Mouse (Mus musculus): ENCODE measurements at regions not wholly inside any gene's neighbourhood (a gene's known extent, or its start where the extent isn't known, plus 50 kb on each side); places are given as distances from the start of the nearest gene placed in this dataset.

DNA sequence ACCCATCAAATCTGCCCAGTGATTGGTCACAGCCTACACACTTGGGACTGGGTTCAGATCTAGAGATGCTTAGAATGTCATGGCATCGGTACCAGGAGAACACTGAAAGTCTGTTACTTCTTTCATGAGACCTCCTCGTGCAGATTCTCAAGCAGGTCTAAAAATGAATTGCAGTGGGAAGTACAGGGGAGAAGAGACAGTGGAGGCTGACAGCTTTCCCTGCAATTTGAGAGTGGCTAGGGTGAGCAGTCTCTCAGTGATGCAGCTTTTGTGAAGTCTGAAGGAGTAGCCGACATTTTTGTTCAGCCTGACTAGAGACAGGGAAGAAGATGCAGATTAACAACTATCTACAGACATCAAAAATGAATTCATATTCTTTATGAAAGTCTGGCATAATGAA, 112.5 kb downstream of the Fam198b start:
- no peak for DNase-seq

- DNase-seq: no peak
Measured at GRCm38 (mm10) chr3:80002335-80002734, 118.0 kb downstream of the Fam198b start.

GRCm38 (mm10) chr3:80003300-80004090, 119.2 kb downstream of the Fam198b start:
- no peak for DNase-seq

DNA sequence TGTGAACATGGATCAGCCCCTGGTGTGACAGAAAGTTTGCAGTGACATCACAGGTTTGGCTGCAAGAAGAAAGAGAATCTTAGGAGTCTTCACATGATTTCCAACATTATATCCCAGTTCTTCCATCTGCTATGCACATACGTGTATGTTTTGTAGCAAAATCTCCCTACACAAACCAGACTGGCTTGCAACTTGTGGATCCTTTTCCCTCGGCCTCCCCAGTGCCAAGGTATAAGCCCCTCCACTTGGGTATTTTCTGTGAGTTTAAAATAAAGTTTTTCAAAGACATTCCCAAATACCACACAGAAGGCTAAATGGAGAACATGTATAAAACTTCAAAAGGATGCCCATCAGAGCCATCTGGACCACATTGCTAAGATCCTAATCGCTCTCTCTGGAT, 120.2 kb downstream of the Fam198b start:
- no peak for DNase-seq

DNA sequence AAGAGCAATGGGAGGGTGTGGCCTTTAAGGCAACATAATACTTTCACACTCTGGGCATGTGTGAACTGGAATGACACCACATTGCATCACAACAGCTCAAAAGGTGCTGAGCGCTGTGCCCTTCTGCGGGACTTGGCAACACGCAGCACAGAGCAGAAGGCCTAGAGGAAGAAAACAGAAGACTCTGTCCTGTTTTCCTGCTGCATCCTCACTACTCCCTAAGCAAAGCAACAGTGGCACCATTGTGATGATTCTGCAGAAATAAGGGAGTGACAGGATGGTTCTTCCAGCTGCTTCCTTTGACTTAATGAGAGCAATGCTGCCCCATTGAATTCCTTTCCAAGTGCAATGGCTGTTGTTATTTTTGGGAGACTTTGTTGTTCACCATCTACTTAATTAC, 120.6 kb downstream of the Fam198b start:
- peak; percentile 25 to 62 for DNase-seq

- no peak for DNase-seq
Measured at GRCm38 (mm10) chr3:80005371-80005770, 121.0 kb downstream of the Fam198b start.

- DNase-seq: no peak
Measured at GRCm38 (mm10) chr3:80006263-80006662, 121.9 kb downstream of the Fam198b start.

DNA sequence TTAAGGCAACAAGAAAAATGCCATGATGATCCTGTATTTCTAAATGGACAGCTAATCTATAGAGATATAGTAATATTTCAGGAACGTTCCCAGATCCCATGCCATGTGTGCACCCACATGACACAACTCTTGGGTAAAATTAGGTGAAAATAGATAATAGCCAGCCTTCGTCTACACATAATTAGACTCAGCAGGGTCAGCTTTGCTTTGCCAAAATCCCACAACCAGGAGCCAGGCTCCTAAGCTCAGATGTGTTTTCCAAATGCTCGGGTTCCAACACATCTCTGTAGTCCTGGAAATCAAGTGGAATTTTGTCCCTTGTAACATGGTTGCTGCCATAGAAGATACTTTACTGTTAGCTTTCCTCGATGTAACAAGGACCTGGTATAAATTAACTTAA, 122.7 kb downstream of the Fam198b start:
- DNase-seq: no peak

GRCm38 (mm10) chr3:80009275-80009674, 124.9 kb downstream of the Fam198b start:
- no peak for DNase-seq

DNA sequence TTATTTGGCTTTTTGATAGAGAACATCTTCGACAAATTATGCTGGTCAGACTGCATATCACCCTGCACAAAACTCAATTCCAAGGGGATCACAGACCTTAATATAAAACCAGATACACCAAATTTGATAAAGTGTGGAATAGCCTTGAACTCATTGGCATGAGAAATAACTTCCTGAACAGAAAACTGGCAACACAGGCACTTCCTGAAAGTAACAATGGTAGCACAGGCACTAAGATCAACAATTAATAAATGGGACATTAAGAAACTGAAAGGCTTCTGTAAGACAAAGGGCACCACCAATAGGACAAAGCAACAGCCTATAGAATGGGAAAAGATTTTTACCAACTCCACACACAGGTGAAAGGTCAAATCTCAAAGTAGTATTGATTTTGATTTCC, 141.5 kb downstream of the Fam198b start:
- no peak for DNase-seq

DNA sequence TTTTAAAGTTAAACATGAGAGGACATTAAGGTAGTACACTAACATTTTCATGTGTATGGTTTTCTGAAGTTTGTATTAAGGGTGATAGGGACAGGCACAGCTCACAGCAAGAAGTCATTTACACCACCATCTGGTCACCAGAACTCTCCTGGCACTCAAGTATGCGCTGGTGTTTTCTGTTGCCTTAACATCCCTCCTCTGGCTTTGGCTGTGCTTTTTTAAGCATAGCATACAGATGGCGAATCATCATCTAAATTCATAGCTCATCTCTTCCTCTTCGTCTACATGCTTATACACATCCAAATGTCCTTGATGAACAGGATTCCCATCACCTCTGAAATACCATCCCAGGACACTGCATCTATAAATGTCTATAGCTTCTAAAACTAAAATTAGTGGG, 148.7 kb downstream of the Fam198b start:
- no peak for DNase-seq

DNA sequence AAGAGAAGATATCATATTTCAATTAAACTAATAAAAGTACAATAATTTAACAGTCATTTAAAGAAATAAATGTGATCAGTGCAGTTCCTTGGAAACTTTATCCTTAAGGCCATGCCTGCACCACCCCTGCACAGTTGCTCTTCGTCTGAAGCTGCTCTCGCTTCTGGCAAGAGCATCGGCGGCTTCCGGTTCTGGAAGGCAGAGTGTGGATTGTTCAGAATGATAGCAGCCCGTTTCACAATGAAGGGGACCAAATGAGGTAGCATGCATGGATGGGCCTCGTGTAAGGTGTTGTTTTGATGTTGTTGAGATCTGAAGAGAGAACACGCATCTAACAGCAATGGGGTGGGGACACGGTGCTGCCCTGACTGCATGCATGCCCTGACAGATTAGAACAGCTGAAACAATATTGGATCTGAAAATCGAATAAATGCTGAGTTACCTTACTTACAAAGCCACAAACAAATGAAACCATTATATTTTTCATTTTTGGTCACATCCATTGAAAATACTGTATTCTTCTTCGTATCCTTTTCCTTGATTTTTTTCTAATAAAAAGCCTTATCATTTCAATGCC, 154.3 kb downstream of the Fam198b start:
- peak in 1 of 2 experiments; percentile 38 for DNase-seq

DNA sequence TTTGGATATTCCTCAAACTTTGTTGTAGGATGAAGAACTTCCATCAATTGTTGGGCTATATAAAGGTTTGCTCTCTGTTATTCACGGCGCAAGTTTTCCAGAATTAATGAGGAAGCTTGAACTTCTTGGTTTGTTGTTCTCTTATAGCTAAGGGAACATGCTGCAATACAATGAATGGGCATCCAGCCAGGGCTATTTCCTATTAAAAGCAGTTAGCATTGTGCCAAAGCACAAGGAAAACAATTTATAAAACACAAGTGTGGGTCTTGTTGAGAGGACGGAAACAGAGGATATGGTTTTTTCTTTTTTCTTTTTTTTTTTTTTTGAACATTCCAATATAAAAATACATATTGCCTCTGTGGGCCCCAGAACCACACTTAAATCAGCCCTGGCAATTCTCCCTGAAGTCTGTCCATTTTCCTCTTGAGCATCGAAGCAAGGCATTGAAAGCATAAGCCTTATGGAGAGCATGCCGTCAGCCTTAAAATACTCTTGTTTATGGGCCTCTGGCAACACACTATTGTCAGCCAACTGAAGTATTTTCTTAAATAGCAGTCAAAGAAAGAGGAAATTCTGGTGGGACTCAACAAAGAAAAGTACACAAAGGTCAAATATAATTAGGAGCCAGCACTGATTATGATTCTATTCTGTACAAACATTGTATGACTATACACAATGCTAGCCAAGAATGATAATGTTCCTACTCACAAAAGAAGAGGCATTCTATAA, 158.6 kb downstream of the Fam198b start:
- peak in 1 of 2 experiments; percentile 67 for DNase-seq

GRCm38 (mm10) chr3:80049495-80050225, 165.3 kb downstream of the Fam198b start:
- DNase-seq: no peak

- DNase-seq: no peak
Measured at GRCm38 (mm10) chr3:80050920-80051319, 166.6 kb downstream of the Fam198b start.

DNA sequence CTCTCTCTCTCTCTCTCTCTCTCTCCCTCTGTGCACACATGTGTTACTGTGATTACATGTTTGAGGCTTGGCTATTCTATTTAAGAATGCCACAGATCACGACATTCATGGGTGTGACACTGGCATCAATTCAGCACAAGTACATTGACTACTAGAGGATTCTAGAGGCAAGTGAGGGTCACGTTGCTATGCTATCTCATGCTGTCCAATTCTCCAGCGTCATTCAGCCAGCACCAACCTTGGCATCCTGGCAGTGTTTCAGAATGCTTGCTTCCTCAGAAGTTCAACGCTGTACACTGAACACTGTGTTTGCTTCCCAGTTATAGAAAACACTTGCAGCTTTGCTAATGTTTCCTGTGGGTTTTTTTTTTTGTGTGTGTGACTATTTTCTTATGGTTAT, 167.6 kb downstream of the Fam198b start:
- peak in 1 of 2 experiments; percentile 27 for DNase-seq

DNA sequence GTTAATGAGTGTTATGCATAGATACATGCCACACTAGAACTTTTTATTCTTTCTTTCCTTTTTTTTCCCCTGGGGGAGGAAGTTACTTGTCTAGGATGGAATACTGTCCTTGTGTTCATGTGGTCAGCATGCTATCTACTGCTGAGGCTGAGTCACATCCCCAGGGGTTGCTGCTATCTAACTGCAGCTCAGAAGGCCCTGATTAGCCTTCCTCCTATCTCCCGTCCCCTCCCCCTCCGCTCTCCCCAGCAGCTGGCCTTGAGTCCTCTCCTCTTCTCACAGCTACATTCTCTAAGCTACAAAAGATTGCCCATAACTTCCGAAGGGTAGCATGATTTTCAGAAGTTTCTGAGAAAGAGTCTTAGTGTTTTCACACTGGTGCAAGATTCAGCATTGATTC, 168.5 kb downstream of the Fam198b start:
- DNase-seq: no peak

DNA sequence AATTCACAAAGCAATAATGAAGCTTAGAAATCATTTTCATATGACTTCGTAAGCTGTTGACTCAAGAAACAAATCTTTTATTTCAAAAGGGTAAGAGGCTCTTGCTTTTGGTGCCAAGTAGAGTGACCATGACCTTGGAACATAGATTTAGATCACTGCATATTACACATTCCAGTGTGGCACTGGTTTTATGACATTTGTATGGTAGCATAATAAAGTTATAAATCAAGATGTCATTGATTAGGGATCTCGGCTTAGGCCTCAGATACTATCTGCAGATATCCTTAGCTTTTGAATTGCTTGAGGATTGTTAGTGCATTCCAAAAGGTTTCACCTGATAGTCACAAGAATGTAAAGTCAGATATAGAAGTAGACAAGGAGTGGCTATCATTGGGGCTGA, 169.1 kb downstream of the Fam198b start:
- DNase-seq: no peak

DNA sequence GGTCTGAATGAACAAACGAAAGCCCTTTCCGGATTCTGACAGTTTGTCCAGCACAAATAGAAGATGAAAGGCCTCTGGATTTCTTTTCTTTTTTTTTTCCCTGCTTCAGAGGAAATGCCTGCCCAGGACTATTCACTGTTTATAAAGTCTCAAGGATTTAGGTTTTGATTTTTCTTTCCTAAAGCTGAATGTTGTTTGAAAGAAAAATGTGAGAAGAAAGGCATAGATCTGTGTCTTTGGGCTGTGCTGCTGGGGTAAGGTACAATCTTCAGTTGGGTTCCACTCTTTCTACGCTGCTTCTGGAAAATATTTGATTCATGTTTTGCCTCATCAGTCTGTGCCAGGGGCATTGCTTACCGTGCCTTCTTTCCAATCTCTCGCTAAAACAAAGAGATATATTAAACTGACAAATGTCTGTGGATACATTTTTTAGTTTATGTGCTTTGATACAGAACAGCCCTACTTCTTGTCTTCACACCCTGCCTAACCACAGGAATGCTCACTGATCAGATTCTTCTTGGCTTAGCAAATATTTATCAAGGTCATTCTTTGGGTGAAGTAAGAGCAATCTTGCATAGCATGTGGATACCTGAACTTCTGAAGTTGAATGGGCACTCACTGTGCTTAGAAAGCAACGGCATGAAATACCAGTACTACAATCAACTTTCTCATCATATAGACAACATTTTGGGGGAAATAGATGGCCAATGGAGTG, 172.5 kb downstream of the Fam198b start:
- DNase-seq: no peak

DNA sequence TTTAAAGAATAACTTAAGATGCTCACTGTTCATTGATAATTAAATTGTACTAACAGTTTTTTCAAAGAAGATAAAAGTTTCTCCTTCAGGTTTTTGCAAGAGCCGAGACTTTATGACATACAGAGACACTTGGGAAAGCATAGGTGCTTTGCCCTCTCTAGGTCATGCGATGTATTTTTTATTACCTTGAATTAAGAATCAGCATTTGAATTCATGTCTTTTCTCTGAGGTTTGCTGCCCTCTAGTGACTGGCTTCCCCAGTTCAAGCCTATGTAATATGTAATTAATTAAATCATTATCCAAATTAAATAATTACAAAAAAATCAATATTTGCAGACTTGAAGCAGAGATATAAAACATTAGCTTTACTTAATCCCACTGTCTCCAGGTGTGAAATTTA, 174.4 kb downstream of the Fam198b start:
- peak in 1 of 2 experiments; percentile 65 for DNase-seq

DNA sequence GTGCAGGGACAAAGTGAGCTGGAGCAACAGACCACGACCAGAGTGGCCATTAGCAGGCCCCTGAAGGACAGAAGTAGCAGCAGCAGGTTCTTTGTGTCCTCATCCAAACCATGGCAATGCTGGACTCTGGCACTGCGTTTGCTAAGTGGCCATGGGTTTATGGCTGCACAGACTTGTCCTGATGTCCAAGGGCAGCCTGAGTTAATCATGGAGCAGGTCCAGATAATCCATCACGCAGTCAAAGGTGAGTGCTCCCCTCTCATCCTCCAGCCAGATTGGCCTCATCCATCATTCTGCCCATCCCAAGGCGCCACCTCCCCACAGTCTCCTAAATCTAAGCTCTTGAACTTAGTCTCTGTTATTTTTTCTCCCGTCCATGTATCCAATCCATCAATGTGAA, 186.4 kb downstream of the Fam198b start:
- DNase-seq: no peak

DNA sequence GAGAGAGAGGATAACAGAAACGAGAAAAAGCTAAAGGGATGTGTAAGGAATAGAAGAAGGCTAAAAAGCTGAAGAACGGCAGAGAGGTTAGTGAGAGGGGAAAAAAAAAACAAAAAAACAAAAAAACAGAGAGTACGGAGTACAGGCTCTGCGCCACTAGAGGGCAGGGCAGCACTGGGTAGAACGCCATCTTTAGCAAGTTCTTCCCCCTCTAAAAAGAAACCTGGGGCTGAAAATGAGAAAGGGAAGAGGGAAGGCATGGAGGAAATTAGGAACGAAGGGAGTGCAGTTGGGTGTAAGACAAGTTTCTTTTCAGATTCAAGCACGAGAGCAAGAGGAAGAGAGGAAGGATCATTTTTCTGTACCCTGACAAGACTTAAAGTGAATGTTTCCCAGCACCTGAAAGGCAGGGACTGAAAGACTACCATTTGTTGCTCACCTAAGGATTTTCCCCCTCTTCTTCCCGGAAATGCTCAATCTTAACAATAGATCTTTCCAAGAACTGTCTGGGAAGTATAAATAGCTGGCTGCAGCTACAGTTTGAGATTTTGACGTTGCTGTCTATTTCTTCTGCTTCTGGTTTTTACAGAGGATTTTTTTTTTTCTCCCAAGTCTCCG, 195.6 kb downstream of the Fam198b start:
- peak; percentile 55 to 63 for DNase-seq
